Mouse (Mus musculus): ENCODE results near the gene Tmem201. TPM values are rescaled to one million over a fixed set of nuclear protein-coding genes. Genes with fewer than 3 reads are reported as not detected.
A peak's percentile ranks its signal among the peaks of the same experiment; 100 is the strongest.

Tmem201 gene
- polyA plus RNA-seq, 1 experiment from 2014 or later, result 28.8 TPM

- WGBS, result 19% methylated on average over 15 of the region's 15 CpGs
- H3K9ac ChIP-seq, result 0 out of 2 replicates have a peak overlapping the region, but pooled peaks have one; percentile 50
Measured at GRCm38 (mm10) chr4:149697506-149698196, 40.2 kb downstream of the Tmem201 start.

GRCm38 (mm10) chr4:149696189-149696971, 41.5 kb downstream of the Tmem201 start:
- H3K36me3 ChIP-seq, result no peaks in the 10 kb centered on the region
- peaks cover 24% of the 10 kb centered on the region for H3K27me3 ChIP-seq
- no peak overlapping the region for H3K27ac ChIP-seq (replicated peaks)
- no peak overlapping the region for H3K9ac ChIP-seq
- H3K9me3 ChIP-seq (replicated peaks), result no peaks in the 10 kb centered on the region
- H3K4me3 ChIP-seq (replicated peaks), result no peak overlapping the region
- peaks cover 12% of the 10 kb centered on the region for H3K4me1 ChIP-seq
- ATAC-seq (ENCODE audit: insufficient number of reproducible peaks, low FRiP score, low TSS enrichment, low read depth), result no peak
- H3K4me2 ChIP-seq (replicated peaks), result no peak overlapping the region
- 30% methylated on average over 16 of the region's 16 CpGs for WGBS

More at GRCm38 (mm10) chr4:149697506-149698196, 40.2 kb downstream of the Tmem201 start:
- no peaks in the 10 kb centered on the region for H3K9me3 ChIP-seq (replicated peaks)
- ATAC-seq (ENCODE audit: insufficient number of reproducible peaks, low FRiP score, low TSS enrichment, low read depth), result no peak
- H3K4me1 ChIP-seq, result peaks cover 13% of the 10 kb centered on the region
- no peaks in the 10 kb centered on the region for H3K36me3 ChIP-seq
- peak overlapping the region; percentile 85 for H3K4me2 ChIP-seq (replicated peaks)
- H3K27me3 ChIP-seq, result peaks cover 24% of the 10 kb centered on the region
- 0 out of 2 replicates have a peak overlapping the region, but pooled peaks have one; percentile 22 for H3K27ac ChIP-seq (replicated peaks)
- peak overlapping the region; percentile 51 for H3K4me3 ChIP-seq (replicated peaks)

GRCm38 (mm10) chr4:149691368-149691767, 46.5 kb downstream of the Tmem201 start:
- WGBS, result 31% methylated on average over 8 of the region's 8 CpGs
- ATAC-seq (ENCODE audit: insufficient number of reproducible peaks, low FRiP score, low TSS enrichment, low read depth), result no peak
- peaks cover 8% of the 10 kb centered on the region; the same call in 1 of the 2 replicates for H3K4me1 ChIP-seq
- H3K27ac ChIP-seq (replicated peaks), result no peak overlapping the region
- no peaks in the 10 kb centered on the region for H3K9me3 ChIP-seq (replicated peaks)
- peaks cover 1% of the 10 kb centered on the region; the same call in 1 of the 2 replicates for H3K27me3 ChIP-seq
- H3K4me2 ChIP-seq (replicated peaks), result no peak overlapping the region
- H3K9ac ChIP-seq, result no peak overlapping the region
- H3K36me3 ChIP-seq, result no peaks in the 10 kb centered on the region
- H3K4me3 ChIP-seq (replicated peaks), result no peak overlapping the region

GRCm38 (mm10) chr4:149690828-149691280, 47.0 kb downstream of the Tmem201 start:
- H3K4me3 ChIP-seq (replicated peaks), result no peak overlapping the region
- no peaks in the 10 kb centered on the region for H3K27me3 ChIP-seq
- no peaks in the 10 kb centered on the region for H3K9me3 ChIP-seq (replicated peaks)
- no peak overlapping the region for H3K4me2 ChIP-seq (replicated peaks)
- H3K9ac ChIP-seq, result no peak overlapping the region
- no peaks in the 10 kb centered on the region for H3K36me3 ChIP-seq
- peaks cover 8% of the 10 kb centered on the region; the same call in 1 of the 2 replicates for H3K4me1 ChIP-seq
- no peak for ATAC-seq (ENCODE audit: insufficient number of reproducible peaks, low FRiP score, low TSS enrichment, low read depth)
- H3K27ac ChIP-seq (replicated peaks), result no peak overlapping the region
- WGBS, result 83% methylated on average over 8 of the region's 8 CpGs

- no peak for ATAC-seq (ENCODE audit: insufficient number of reproducible peaks, low FRiP score, low TSS enrichment, low read depth)
- 79% methylated on average over 12 of the region's 12 CpGs for WGBS
- H3K4me1 ChIP-seq, result peaks cover 8% of the 10 kb centered on the region; the same call in 1 of the 2 replicates
Measured at GRCm38 (mm10) chr4:149689822-149690700, 47.8 kb downstream of the Tmem201 start.

GRCm38 (mm10) chr4:149688861-149689260, 49.0 kb downstream of the Tmem201 start:
- Histone ChIP-seq H3K9me3 (replicated peaks) (no peaks in the 10 kb centered on the region), H3K9ac (no peak overlapping the region), H3K4me2 (replicated peaks) (no peak overlapping the region), H3K4me1 (peaks cover 8% of the 10 kb centered on the region; the same call in 1 of the 2 replicates), H3K27me3 (no peaks in the 10 kb centered on the region), H3K4me3 (replicated peaks) (no peak overlapping the region), H3K36me3 (no peaks in the 10 kb centered on the region), H3K27ac (replicated peaks) (no peak overlapping the region)
- ATAC-seq (ENCODE audit: insufficient number of reproducible peaks, low FRiP score, low TSS enrichment, low read depth), result no peak
- 83% methylated on average over 14 of the region's 14 CpGs for WGBS

More at GRCm38 (mm10) chr4:149689822-149690700, 47.8 kb downstream of the Tmem201 start:
- H3K9me3 ChIP-seq (replicated peaks), result no peaks in the 10 kb centered on the region
- no peak overlapping the region for H3K9ac ChIP-seq
- H3K36me3 ChIP-seq, result no peaks in the 10 kb centered on the region
- H3K27ac ChIP-seq (replicated peaks), result no peak overlapping the region
- no peaks in the 10 kb centered on the region for H3K27me3 ChIP-seq
- no peak overlapping the region for H3K4me3 ChIP-seq (replicated peaks)
- H3K4me2 ChIP-seq (replicated peaks), result no peak overlapping the region

GRCm38 (mm10) chr4:149684841-149685623, 52.8 kb downstream of the Tmem201 start:
- Histone ChIP-seq H3K9me3 (replicated peaks) (no peaks in the 10 kb centered on the region), H3K36me3 (no peaks in the 10 kb centered on the region), H3K4me3 (replicated peaks) (no peak overlapping the region), H3K27ac (replicated peaks) (no peak overlapping the region), H3K27me3 (no peaks in the 10 kb centered on the region), H3K4me1 (no peaks in the 10 kb centered on the region), H3K9ac (no peak overlapping the region), H3K4me2 (replicated peaks) (no peak overlapping the region)
- WGBS, result 75% methylated on average over 11 of the region's 11 CpGs
- no peak for ATAC-seq (ENCODE audit: insufficient number of reproducible peaks, low FRiP score, low TSS enrichment, low read depth)

GRCm38 (mm10) chr4:149683875-149684274, 54.0 kb downstream of the Tmem201 start:
- WGBS, result 15% methylated on average over 7 of the region's 7 CpGs
- no peak overlapping the region for H3K4me2 ChIP-seq (replicated peaks)
- H3K4me1 ChIP-seq, result no peaks in the 10 kb centered on the region
- no peaks in the 10 kb centered on the region for H3K27me3 ChIP-seq
- H3K36me3 ChIP-seq, result no peaks in the 10 kb centered on the region
- no peak overlapping the region for H3K4me3 ChIP-seq (replicated peaks)
- no peak overlapping the region for H3K27ac ChIP-seq (replicated peaks)
- H3K9ac ChIP-seq, result no peak overlapping the region
- ATAC-seq (ENCODE audit: insufficient number of reproducible peaks, low FRiP score, low TSS enrichment, low read depth), result no peak
- H3K9me3 ChIP-seq (replicated peaks), result no peaks in the 10 kb centered on the region

GRCm38 (mm10) chr4:149679056-149679770, 58.6 kb downstream of the Tmem201 start:
- ATAC-seq (ENCODE audit: insufficient number of reproducible peaks, low FRiP score, low TSS enrichment, low read depth), result no peak
- H3K27me3 ChIP-seq, result peaks cover 15% of the 10 kb centered on the region

GRCm38 (mm10) chr4:149678006-149678405, 59.8 kb downstream of the Tmem201 start:
- Histone ChIP-seq H3K4me3 (replicated peaks) (no peak overlapping the region), H3K36me3 (no peaks in the 10 kb centered on the region), H3K27ac (replicated peaks) (no peak overlapping the region), H3K9me3 (replicated peaks) (no peaks in the 10 kb centered on the region), H3K4me1 (peaks cover 17% of the 10 kb centered on the region), H3K27me3 (peaks cover 21% of the 10 kb centered on the region), H3K4me2 (replicated peaks) (no peak overlapping the region), H3K9ac (no peak overlapping the region)
- ATAC-seq (ENCODE audit: insufficient number of reproducible peaks, low FRiP score, low TSS enrichment, low read depth), result no peak
- 45% methylated on average over 1 of the region's 1 CpGs for WGBS

More at GRCm38 (mm10) chr4:149679056-149679770, 58.6 kb downstream of the Tmem201 start:
- Histone ChIP-seq H3K4me3 (replicated peaks) (no peak overlapping the region), H3K27ac (replicated peaks) (no peak overlapping the region), H3K4me1 (peaks cover 17% of the 10 kb centered on the region), H3K9me3 (replicated peaks) (no peaks in the 10 kb centered on the region), H3K9ac (no peak overlapping the region), H3K4me2 (replicated peaks) (no peak overlapping the region), H3K36me3 (no peaks in the 10 kb centered on the region)
- WGBS, result 61% methylated on average over 11 of the region's 11 CpGs
